Mouse (Mus musculus) embryonic facial prominence, embryonic 11.5 days (tissue): ENCODE data around the gene Exoc4. TPM values are rescaled to one million over a fixed set of nuclear protein-coding genes. Genes with fewer than 3 reads are reported as not detected.

ENCODE experiments used
- ATAC-seq: fragments of 200-750 bp; cut with Nextera tagmentation; replicated peaks from 2 replicates; pipeline ENCODE4 v1.8.0; 2017; ENCODE audit warnings: low read depth; ENCODE audit not compliant: insufficient number of reproducible peaks, low FRiP score, low TSS enrichment
- DNase-seq: peaks from one replicate; pipeline ENCODE4 v3.0.0-alpha.2; 2015; ENCODE audit warnings: low spot score
- H3K27ac ChIP-seq: fragments of 300-500 bp; sonication (generic); replicated peaks from 2 replicates; pipeline ENCODE4 v1.5.1; 2014; ENCODE audit warnings: mild to moderate bottlenecking, low read depth, low read length, control low read depth
- H3K27me3 ChIP-seq: fragments of 300-500 bp; sonication (generic); 2 replicates; pipeline ENCODE4 v1.6.1; 2014; ENCODE audit warnings: mild to moderate bottlenecking, low read length, moderate library complexity, mixed read lengths; ENCODE audit not compliant: control insufficient read depth, insufficient read depth
- H3K36me3 ChIP-seq: fragments of 300-500 bp; sonication (generic); replicated peaks from 2 replicates; pipeline ENCODE4 v1.6.1; 2014; ENCODE audit warnings: low read depth, mild to moderate bottlenecking, low read length, moderate library complexity, mixed read lengths; ENCODE audit not compliant: control insufficient read depth, insufficient read depth
- H3K4me1 ChIP-seq: fragments of 300-500 bp; sonication (generic); 2 replicates; pipeline ENCODE4 v1.6.1; 2014; ENCODE audit warnings: low read length, mixed read lengths; ENCODE audit not compliant: control insufficient read depth, insufficient read depth
- H3K4me2 ChIP-seq: fragments of 300-500 bp; sonication (generic); 2 replicates; pipeline ENCODE4 v1.6.1; 2014; ENCODE audit warnings: low read depth, mild to moderate bottlenecking, control low read depth, low read length, moderate library complexity
- H3K4me3 ChIP-seq: fragments of 300-500 bp; sonication (generic); 2 replicates; pipeline ENCODE4 v1.5.1; 2014; ENCODE audit warnings: low read depth, low read length, control low read depth
- H3K9ac ChIP-seq: fragments of 300-500 bp; sonication (generic); replicated peaks from 2 replicates; pipeline ENCODE4 v1.6.1; 2014; ENCODE audit warnings: mild to moderate bottlenecking, control low read depth, low read length
- H3K9me3 ChIP-seq: fragments of 300-500 bp; sonication (generic); replicated peaks from 2 replicates; pipeline ENCODE4 v1.6.1; 2016; ENCODE audit warnings: mild to moderate bottlenecking, low read length, inconsistent platforms, mixed read lengths; ENCODE audit not compliant: control insufficient read depth
- WGBS: fragments of 180-500 bp; shearing (Covaris S2); extraction: QIAGEN DNeasy Blood & Tissue Kit; methylation state at CpG from one replicate; pipeline ENCODE4 v1.1.7; 2014; 5-methylcytosine and 5-hydroxymethylcytosine counted together
- polyA plus RNA-seq: library from polyadenylated mRNA; unstranded; fragments of >200 nt; fragmentation: Nextera tagmentation; extraction: Ambion mirVana; gene quantifications from 2 replicates; pipeline ENCODE4 v1.2.1, GENCODE M21; 2014

Exoc4 gene
- polyA plus RNA-seq, 1 experiment from 2014 or later, result 24.8 TPM

GRCm38 (mm10) chr6:33256638-33257037, 7.8 kb downstream of the Exoc4 start:
- H3K27me3 ChIP-seq, result no peaks in the 10 kb centered on the region
- no peak overlapping the region for H3K4me2 ChIP-seq
- no peak for DNase-seq
- H3K27ac ChIP-seq, result no peak overlapping the region
- no peaks in the 10 kb centered on the region for H3K36me3 ChIP-seq
- H3K4me3 ChIP-seq, result no peak overlapping the region
- no peak overlapping the region for H3K9ac ChIP-seq
- WGBS, result 79% methylated on average over 4 of the region's 4 CpGs
- ATAC-seq, result no peak
- H3K9me3 ChIP-seq, result no peaks in the 10 kb centered on the region
- no peaks in the 10 kb centered on the region for H3K4me1 ChIP-seq

DNA sequence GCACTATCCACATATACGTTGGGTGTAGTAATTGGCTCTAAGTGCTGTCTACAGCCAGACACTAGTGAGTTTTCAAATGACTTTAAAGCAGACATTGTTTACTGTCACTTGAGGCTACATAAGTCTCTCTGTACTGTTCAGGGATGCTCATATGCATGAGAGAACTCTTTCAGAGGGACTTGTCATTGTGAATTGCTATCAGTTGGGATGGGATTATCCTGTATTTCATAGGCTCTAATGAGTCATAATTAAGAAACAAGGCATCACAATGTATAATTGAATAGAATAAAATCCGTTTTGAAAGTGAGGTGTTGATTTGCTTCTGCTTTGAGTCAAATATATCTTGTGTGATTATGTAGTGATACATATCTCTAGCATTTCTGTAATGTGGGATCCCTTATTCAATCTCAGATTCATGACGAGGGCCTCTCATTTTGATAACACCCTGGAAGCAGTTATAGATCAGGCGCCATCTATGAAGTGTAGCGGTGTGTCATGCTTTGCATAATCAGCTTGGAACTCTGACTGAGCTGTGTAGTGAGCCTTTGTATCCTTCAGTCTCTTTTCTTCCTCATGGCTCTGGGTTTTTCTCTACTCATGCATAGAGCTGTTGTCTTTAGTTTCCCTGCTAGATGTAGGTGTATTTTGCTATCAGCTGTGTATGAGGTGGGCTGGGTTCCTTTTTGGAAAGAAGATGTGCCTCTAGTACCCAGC, 8.3 kb downstream of the Exoc4 start:
- WGBS, result 76% methylated on average over 5 of the region's 5 CpGs
- Histone ChIP-seq H3K4me1 (no peaks in the 10 kb centered on the region), H3K4me2 (no peak overlapping the region), H3K36me3 (no peaks in the 10 kb centered on the region), H3K9me3 (no peaks in the 10 kb centered on the region), H3K27me3 (no peaks in the 10 kb centered on the region), H3K27ac (no peak overlapping the region), H3K9ac (no peak overlapping the region), H3K4me3 (no peak overlapping the region)
- DNase-seq (no peak), ATAC-seq (no peak)

- no peak overlapping the region for H3K4me2 ChIP-seq
- no peaks in the 10 kb centered on the region for H3K36me3 ChIP-seq
- no peaks in the 10 kb centered on the region for H3K9me3 ChIP-seq
- no peak for ATAC-seq
- no peak overlapping the region for H3K9ac ChIP-seq
- WGBS, result 87% methylated on average over 5 of the region's 5 CpGs
- H3K27me3 ChIP-seq, result no peaks in the 10 kb centered on the region
- H3K4me1 ChIP-seq, result no peaks in the 10 kb centered on the region
- DNase-seq, result no peak
- H3K4me3 ChIP-seq, result no peak overlapping the region
- no peak overlapping the region for H3K27ac ChIP-seq
These were observed 11.0 kb downstream of the Exoc4 start for GRCm38 (mm10) chr6:33259926-33260325.

- no peak overlapping the region for H3K9ac ChIP-seq
- no peaks in the 10 kb centered on the region for H3K9me3 ChIP-seq
- H3K4me3 ChIP-seq, result no peak overlapping the region
- no peaks in the 10 kb centered on the region for H3K36me3 ChIP-seq
- H3K4me2 ChIP-seq, result no peak overlapping the region
- WGBS, result 45% methylated on average over 3 of the region's 3 CpGs
- no peak for ATAC-seq
- peak; percentile 59 for DNase-seq
- no peaks in the 10 kb centered on the region for H3K4me1 ChIP-seq
- H3K27me3 ChIP-seq, result no peaks in the 10 kb centered on the region
- no peak overlapping the region for H3K27ac ChIP-seq
These were observed 12.7 kb downstream of the Exoc4 start for GRCm38 (mm10) chr6:33261606-33262005.

- Histone ChIP-seq H3K9me3 (no peaks in the 10 kb centered on the region), H3K27ac (no peak overlapping the region), H3K4me2 (no peak overlapping the region), H3K27me3 (no peaks in the 10 kb centered on the region), H3K4me1 (no peaks in the 10 kb centered on the region), H3K36me3 (no peaks in the 10 kb centered on the region), H3K4me3 (no peak overlapping the region), H3K9ac (no peak overlapping the region)
- 73% methylated on average over 5 of the region's 5 CpGs for WGBS
- DNase-seq, result no peak
- ATAC-seq, result no peak
These were observed 15.1 kb downstream of the Exoc4 start for GRCm38 (mm10) chr6:33263950-33264349.

DNA sequence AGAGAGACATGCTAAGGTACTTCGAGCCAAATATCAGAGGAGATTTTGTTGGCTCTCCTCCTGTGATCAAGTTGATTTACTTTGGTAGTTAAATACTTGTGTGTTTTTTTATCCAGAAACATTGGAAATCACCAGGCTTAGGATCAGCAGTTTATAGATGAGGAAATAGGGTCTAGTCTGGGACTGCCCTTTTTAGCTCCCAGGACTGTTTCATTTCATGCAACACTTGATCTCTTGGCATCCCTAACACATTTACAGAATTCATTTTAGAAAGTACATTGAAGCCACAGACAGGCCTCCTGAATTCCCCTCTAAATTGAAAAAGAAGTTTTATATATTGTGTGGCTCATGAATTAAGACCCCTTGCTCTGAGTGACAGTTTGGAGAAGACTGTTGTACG, 15.5 kb downstream of the Exoc4 start:
- Histone ChIP-seq H3K4me2 (no peak overlapping the region), H3K36me3 (no peaks in the 10 kb centered on the region), H3K27me3 (no peaks in the 10 kb centered on the region), H3K9me3 (no peaks in the 10 kb centered on the region), H3K4me3 (no peak overlapping the region), H3K27ac (no peak overlapping the region), H3K9ac (no peak overlapping the region), H3K4me1 (no peaks in the 10 kb centered on the region)
- WGBS, result 93% methylated on average over 2 of the region's 2 CpGs
- DNase-seq (no peak), ATAC-seq (no peak)

DNA sequence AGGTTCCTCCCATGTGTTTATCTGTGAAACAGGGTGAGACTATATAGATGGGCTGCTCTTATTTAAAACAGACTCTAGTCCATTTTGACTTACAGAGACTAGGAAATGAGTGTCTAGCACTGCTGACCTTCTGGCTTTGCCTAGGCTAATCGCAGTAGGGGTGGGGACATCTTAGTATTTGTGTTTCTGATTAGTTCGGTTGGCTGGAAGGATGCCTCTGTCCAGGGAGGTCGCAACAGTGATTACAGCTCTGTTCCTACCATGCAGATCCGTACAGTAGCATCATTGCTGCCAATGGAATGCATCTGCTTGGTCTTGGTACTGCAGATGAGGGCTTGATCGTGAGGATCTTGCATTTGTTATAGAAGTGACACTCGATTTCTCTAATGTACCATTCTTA, 18.7 kb downstream of the Exoc4 start:
- WGBS, result 75% methylated on average over 6 of the region's 6 CpGs
- Histone ChIP-seq H3K36me3 (no peaks in the 10 kb centered on the region), H3K4me1 (no peaks in the 10 kb centered on the region), H3K9me3 (no peaks in the 10 kb centered on the region), H3K9ac (no peak overlapping the region), H3K4me3 (no peak overlapping the region), H3K27me3 (no peaks in the 10 kb centered on the region), H3K27ac (no peak overlapping the region), H3K4me2 (no peak overlapping the region)
- no peak for DNase-seq
- ATAC-seq, result no peak

GRCm38 (mm10) chr6:33283523-33283922, 34.6 kb downstream of the Exoc4 start:
- ATAC-seq (no peak), DNase-seq (no peak)
- Histone ChIP-seq H3K4me3 (no peak overlapping the region), H3K9me3 (no peaks in the 10 kb centered on the region), H3K36me3 (no peaks in the 10 kb centered on the region), H3K27me3 (no peaks in the 10 kb centered on the region), H3K9ac (no peak overlapping the region), H3K4me2 (no peak overlapping the region), H3K4me1 (no peaks in the 10 kb centered on the region), H3K27ac (no peak overlapping the region)
- WGBS, result 39% methylated on average over 3 of the region's 3 CpGs
